Mouse (Mus musculus): Measurements from ENCODE around the gene Ush2a. TPM values are rescaled to one million over a fixed set of nuclear protein-coding genes. Genes with fewer than 3 reads are reported as not detected.

The Ush2a gene
- total and polyA plus RNA-seq, 3 experiments, result 0.11 TPM; not detected in 2

GRCm38 (mm10) chr1:188948276-188948675 lies 686.5 kb downstream of the Ush2a start:
- Histone ChIP-seq H3K4me1 (ENCODE audit: insufficient read depth, low read depth, low read length) (no peaks in the 10 kb centered on the region), H3K36me3 (replicated peaks) (no peaks in the 10 kb centered on the region), H3K27me3 (ENCODE audit: insufficient read depth, low read length) (no peaks in the 10 kb centered on the region), H3K4me3 (ENCODE audit: low read depth, low read length) (no peak overlapping the region), H3K9me3 (replicated peaks) (peaks cover 34% of the 10 kb centered on the region)
- no peak for TF ChIP-seq GATA2 (IDR thresholded peaks at IDR 0.05; ENCODE audit: borderline replicate concordance, low read depth, low read length)
- TF ChIP-seq GATA1 (IDR thresholded peaks at IDR 0.05; ENCODE audit: borderline replicate concordance, low read length), result no peak
- TF ChIP-seq POLR2AphosphoS5 (IDR thresholded peaks at IDR 0.05; ENCODE audit: insufficient replicate concordance, low read depth, low read length), result no peak
- no peak for TF ChIP-seq CTCF (IDR thresholded peaks at IDR 0.05; ENCODE audit: low read depth, low read length)
- TF ChIP-seq TAL1 (conservative IDR thresholded peaks at IDR 0.05; ENCODE audit: low read depth, low read length), result no peak
- no peak for DNase-seq (ENCODE audit: low spot score)
- ATAC-seq (ENCODE audit: extremely low read depth, insufficient number of reproducible peaks, low FRiP score, poor library complexity, severe bottlenecking), result no peak

- H3K27me3 ChIP-seq (ENCODE audit: insufficient read depth, low read length), result no peaks in the 10 kb centered on the region
- no peaks in the 10 kb centered on the region for H3K4me1 ChIP-seq (ENCODE audit: insufficient read depth, low read depth, low read length)
- TF ChIP-seq POLR2AphosphoS5 (IDR thresholded peaks at IDR 0.05; ENCODE audit: insufficient replicate concordance, low read depth, low read length), result no peak
- no peak for TF ChIP-seq CTCF (IDR thresholded peaks at IDR 0.05; ENCODE audit: low read depth, low read length)
- no peak for TF ChIP-seq GATA1 (IDR thresholded peaks at IDR 0.05; ENCODE audit: borderline replicate concordance, low read length)
- TF ChIP-seq GATA2 (IDR thresholded peaks at IDR 0.05; ENCODE audit: borderline replicate concordance, low read depth, low read length), result no peak
- no peak for TF ChIP-seq TAL1 (conservative IDR thresholded peaks at IDR 0.05; ENCODE audit: low read depth, low read length)
- H3K36me3 ChIP-seq (replicated peaks), result no peaks in the 10 kb centered on the region
- no peak for DNase-seq (ENCODE audit: low spot score)
- peaks cover 25% of the 10 kb centered on the region for H3K9me3 ChIP-seq (replicated peaks)
- no peak for ATAC-seq (ENCODE audit: extremely low read depth, insufficient number of reproducible peaks, low FRiP score, poor library complexity, severe bottlenecking)
- H3K4me3 ChIP-seq (ENCODE audit: low read depth, low read length), result no peak overlapping the region
Measured at GRCm38 (mm10) chr1:188951091-188951490, 689.3 kb downstream of the Ush2a start.

GRCm38 (mm10) chr1:188952501-188952900 lies 690.7 kb downstream of the Ush2a start:
- no peak for ATAC-seq (ENCODE audit: extremely low read depth, insufficient number of reproducible peaks, low FRiP score, poor library complexity, severe bottlenecking)
- no peak for DNase-seq (ENCODE audit: low spot score)
- no peaks in the 10 kb centered on the region for H3K27me3 ChIP-seq (ENCODE audit: insufficient read depth, low read length)
- H3K36me3 ChIP-seq (replicated peaks), result no peaks in the 10 kb centered on the region
- peaks cover 20% of the 10 kb centered on the region for H3K9me3 ChIP-seq (replicated peaks)
- TF ChIP-seq TAL1 (conservative IDR thresholded peaks at IDR 0.05; ENCODE audit: low read depth, low read length) (no peak), POLR2AphosphoS5 (IDR thresholded peaks at IDR 0.05; ENCODE audit: insufficient replicate concordance, low read depth, low read length) (no peak), GATA2 (IDR thresholded peaks at IDR 0.05; ENCODE audit: borderline replicate concordance, low read depth, low read length) (no peak), CTCF (IDR thresholded peaks at IDR 0.05; ENCODE audit: low read depth, low read length) (no peak), GATA1 (IDR thresholded peaks at IDR 0.05; ENCODE audit: borderline replicate concordance, low read length) (no peak)
- no peak overlapping the region for H3K4me3 ChIP-seq (ENCODE audit: low read depth, low read length)
- H3K4me1 ChIP-seq (ENCODE audit: insufficient read depth, low read depth, low read length), result no peaks in the 10 kb centered on the region

- TF ChIP-seq GATA1 (IDR thresholded peaks at IDR 0.05; ENCODE audit: borderline replicate concordance, low read length) (no peak), CTCF (IDR thresholded peaks at IDR 0.05; ENCODE audit: low read depth, low read length) (no peak), POLR2AphosphoS5 (IDR thresholded peaks at IDR 0.05; ENCODE audit: insufficient replicate concordance, low read depth, low read length) (no peak), GATA2 (IDR thresholded peaks at IDR 0.05; ENCODE audit: borderline replicate concordance, low read depth, low read length) (no peak), TAL1 (conservative IDR thresholded peaks at IDR 0.05; ENCODE audit: low read depth, low read length) (no peak)
- ATAC-seq (ENCODE audit: extremely low read depth, insufficient number of reproducible peaks, low FRiP score, poor library complexity, severe bottlenecking), result no peak
- Histone ChIP-seq H3K36me3 (replicated peaks) (peaks cover 86% of the 10 kb centered on the region), H3K9me3 (replicated peaks) (no peaks in the 10 kb centered on the region), H3K4me1 (ENCODE audit: insufficient read depth, low read depth, low read length) (no peaks in the 10 kb centered on the region), H3K4me3 (ENCODE audit: low read depth, low read length) (no peak overlapping the region), H3K27me3 (ENCODE audit: insufficient read depth, low read length) (no peaks in the 10 kb centered on the region)
- no peak for DNase-seq (ENCODE audit: low spot score)
Measured at GRCm38 (mm10) chr1:188973078-188973477, 711.3 kb downstream of the Ush2a start.

- DNase-seq (ENCODE audit: low spot score) (no peak), ATAC-seq (ENCODE audit: extremely low read depth, insufficient number of reproducible peaks, low FRiP score, poor library complexity, severe bottlenecking) (no peak)
- H3K4me1 ChIP-seq (ENCODE audit: insufficient read depth, low read depth, low read length), result no peaks in the 10 kb centered on the region
Measured at GRCm38 (mm10) chr1:188973926-188974325, 712.1 kb downstream of the Ush2a start.

GRCm38 (mm10) chr1:188980050-188980449 lies 718.2 kb downstream of the Ush2a start:
- Histone ChIP-seq H3K4me1 (ENCODE audit: insufficient read depth, low read depth, low read length) (no peaks in the 10 kb centered on the region), H3K36me3 (replicated peaks) (peaks cover 88% of the 10 kb centered on the region), H3K4me3 (ENCODE audit: low read depth, low read length) (no peak overlapping the region), H3K27me3 (ENCODE audit: insufficient read depth, low read length) (no peaks in the 10 kb centered on the region), H3K9me3 (replicated peaks) (no peaks in the 10 kb centered on the region)
- ATAC-seq (ENCODE audit: extremely low read depth, insufficient number of reproducible peaks, low FRiP score, poor library complexity, severe bottlenecking) (peak; percentile 80), DNase-seq (ENCODE audit: low spot score) (peak; percentile 32)
- TF ChIP-seq TAL1 (conservative IDR thresholded peaks at IDR 0.05; ENCODE audit: low read depth, low read length) (no peak), CTCF (IDR thresholded peaks at IDR 0.05; ENCODE audit: low read depth, low read length) (peak; percentile 85), POLR2AphosphoS5 (IDR thresholded peaks at IDR 0.05; ENCODE audit: insufficient replicate concordance, low read depth, low read length) (no peak)

More at GRCm38 (mm10) chr1:188973926-188974325, 712.1 kb downstream of the Ush2a start:
- H3K36me3 ChIP-seq (replicated peaks), result peaks cover 86% of the 10 kb centered on the region
- no peaks in the 10 kb centered on the region for H3K9me3 ChIP-seq (replicated peaks)
- no peaks in the 10 kb centered on the region for H3K27me3 ChIP-seq (ENCODE audit: insufficient read depth, low read length)
- TF ChIP-seq GATA1 (IDR thresholded peaks at IDR 0.05; ENCODE audit: borderline replicate concordance, low read length), result no peak
- TF ChIP-seq GATA2 (IDR thresholded peaks at IDR 0.05; ENCODE audit: borderline replicate concordance, low read depth, low read length), result no peak
- H3K4me3 ChIP-seq (ENCODE audit: low read depth, low read length), result no peak overlapping the region

- Histone ChIP-seq H3K4me1 (ENCODE audit: insufficient read depth, low read depth, low read length) (no peaks in the 10 kb centered on the region), H3K36me3 (replicated peaks) (peaks cover 92% of the 10 kb centered on the region), H3K4me3 (ENCODE audit: low read depth, low read length) (no peak overlapping the region), H3K9me3 (replicated peaks) (no peaks in the 10 kb centered on the region), H3K27me3 (ENCODE audit: insufficient read depth, low read length) (no peaks in the 10 kb centered on the region)
- DNase-seq (ENCODE audit: low spot score) (peak; percentile 20), ATAC-seq (ENCODE audit: extremely low read depth, insufficient number of reproducible peaks, low FRiP score, poor library complexity, severe bottlenecking) (peak; percentile 65)
- TF ChIP-seq GATA1 (IDR thresholded peaks at IDR 0.05; ENCODE audit: borderline replicate concordance, low read length), result no peak
- no peak for TF ChIP-seq TAL1 (conservative IDR thresholded peaks at IDR 0.05; ENCODE audit: low read depth, low read length)
- TF ChIP-seq CTCF (IDR thresholded peaks at IDR 0.05; ENCODE audit: low read depth, low read length), result peak; percentile 34; the same call in 1 of the 2 replicates
- no peak for TF ChIP-seq GATA2 (IDR thresholded peaks at IDR 0.05; ENCODE audit: borderline replicate concordance, low read depth, low read length)
- no peak for TF ChIP-seq POLR2AphosphoS5 (IDR thresholded peaks at IDR 0.05; ENCODE audit: insufficient replicate concordance, low read depth, low read length)
Measured at GRCm38 (mm10) chr1:188993218-188993617, 731.4 kb downstream of the Ush2a start.
